Mouse (Mus musculus): ENCODE measurements around the gene Slc38a7. TPM values are rescaled to one million over a fixed set of nuclear protein-coding genes. Genes with fewer than 3 reads are reported as not detected.

Slc38a7 gene
- total RNA-seq (2023) = 13.2 TPM

GRCm38 (mm10) chr8:95853102-95853843 is at the start of gene Slc38a7:
Gene Slc38a7 (minus strand): TSS chr8:95853539.

GRCm38 (mm10) chr8:95888285-95889136 is 35.2 kb upstream of the Slc38a7 start, which contains the start of gene Got2:
Gene Got2 (minus strand): TSS chr8:95888547.

GRCm38 (mm10) chr8:95825162-95825561 is 28.2 kb downstream of the Slc38a7 start, which contains the start of gene Sap18b:
Gene Sap18b (plus strand): TSS chr8:95825346.

DNA sequence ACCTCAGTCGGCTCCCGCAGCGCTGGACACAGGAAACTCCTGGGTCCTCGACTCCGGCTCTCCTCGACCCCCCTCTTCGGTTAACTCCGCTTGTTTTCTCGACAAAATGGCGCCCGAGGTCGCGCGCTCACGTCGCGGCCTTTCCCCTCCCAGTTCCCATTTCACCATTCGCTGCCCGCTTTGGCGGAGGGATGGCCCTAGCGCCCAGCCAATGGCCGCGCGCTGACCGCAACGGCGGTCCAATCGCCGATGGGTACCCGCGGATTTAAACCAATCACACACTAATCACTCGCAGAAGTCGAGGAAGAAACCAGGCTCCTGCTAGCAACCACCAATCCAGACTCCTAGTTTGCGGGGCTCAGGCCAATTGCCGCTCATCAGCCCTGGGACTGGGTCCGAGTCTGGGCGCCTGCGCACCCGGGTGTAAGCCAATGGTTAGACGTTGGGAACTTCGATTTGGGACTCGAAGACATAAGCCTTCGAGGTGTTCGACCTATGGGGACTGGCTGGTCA is 46.0 kb downstream of the Slc38a7 start, which contains the start of gene Cnot1:
TSS of gene Cnot1 (minus strand) at position 134 of the 513 bp plus-strand sequence.

Other genes starting within 250 kb of the Slc38a7 start
- 4.1 TPM for gene Gins3, start 220.1 kb downstream of the Slc38a7 start, total RNA-seq (2023)
- 0.98 TPM for gene Ndrg4, start 176.6 kb downstream of the Slc38a7 start, total RNA-seq (2023)
- gene Setd6, start 137.7 kb downstream of the Slc38a7 start, total RNA-seq (2023) = 50.0 TPM
- gene Cnot1, start 46.1 kb downstream of the Slc38a7 start, total RNA-seq (2023) = 321 TPM
- 72.7 TPM for gene Sap18b, start 28.2 kb downstream of the Slc38a7 start, total RNA-seq (2023)
- 50.2 TPM for gene Got2, start 35.0 kb upstream of the Slc38a7 start, total RNA-seq (2023)

Measured in CD4-positive naive resting alpha-beta T cell, adult 57 days (primary cell).